Mouse (Mus musculus) stomach, postnatal 0 days (tissue): ENCODE data around the gene Megf11. TPM values are rescaled to one million over a fixed set of nuclear protein-coding genes. Genes with fewer than 3 reads are reported as not detected.

ENCODE experiments used
- ATAC-seq: fragments of 200-750 bp; cut with Nextera tagmentation; 2 replicates; pipeline ENCODE4 v1.8.0; 2017; ENCODE audit not compliant: low FRiP score, low TSS enrichment
- DNase-seq: peaks from one replicate; pipeline ENCODE4 v3.0.0-alpha.2; 2016; ENCODE audit warnings: low spot score
- H3K27ac ChIP-seq: fragments of 300-500 bp; sonication (generic); replicated peaks from 2 replicates; pipeline ENCODE4 v1.5.1; 2014; ENCODE audit warnings: mild to moderate bottlenecking, control low read depth
- H3K27me3 ChIP-seq: fragments of 300-500 bp; sonication (generic); 2 replicates; pipeline ENCODE4 v1.6.1; 2014; ENCODE audit warnings: low read length; ENCODE audit not compliant: control insufficient read depth, insufficient read depth
- H3K36me3 ChIP-seq: fragments of 300-500 bp; sonication (generic); 2 replicates; pipeline ENCODE4 v1.6.1; 2014; ENCODE audit warnings: low read length, mixed read lengths; ENCODE audit not compliant: control insufficient read depth, insufficient read depth
- H3K4me1 ChIP-seq: fragments of 300-500 bp; sonication (generic); replicated peaks from 2 replicates; pipeline ENCODE4 v1.6.1; 2014; ENCODE audit warnings: antibody characterized with exemption; ENCODE audit not compliant: control insufficient read depth, insufficient read depth
- H3K4me2 ChIP-seq: fragments of 300-500 bp; sonication (generic); replicated peaks from 2 replicates; pipeline ENCODE4 v1.6.1; 2014; ENCODE audit warnings: low read depth, mild to moderate bottlenecking, control low read depth, moderate library complexity
- H3K4me3 ChIP-seq: fragments of 300-500 bp; sonication (generic); 2 replicates; pipeline ENCODE4 v1.5.1; 2014; ENCODE audit warnings: low read depth, low read length, control low read depth
- H3K9ac ChIP-seq: fragments of 300-500 bp; sonication (generic); 2 replicates; pipeline ENCODE4 v1.6.1; 2014; ENCODE audit warnings: mild to moderate bottlenecking, low read length, control low read depth, mixed read lengths
- H3K9me3 ChIP-seq: fragments of 300-500 bp; sonication (generic); 2 replicates; pipeline ENCODE4 v1.6.1; 2016; ENCODE audit warnings: low read length; ENCODE audit not compliant: control insufficient read depth
- CTCF ChIP-seq: IDR thresholded peaks from 2 replicates; pipeline ENCODE4 v1.5.1; 2016; ENCODE audit warnings: antibody characterized with exemption, low read depth, mild to moderate bottlenecking, moderate library complexity
- EP300 ChIP-seq: optimal IDR thresholded peaks from 2 replicates; pipeline ENCODE3; 2016; ENCODE audit warnings: antibody characterized with exemption
- WGBS: fragments of 180-500 bp; shearing (Covaris S2); extraction: QIAGEN DNeasy Blood & Tissue Kit; methylation state at CpG from one replicate; pipeline ENCODE4 v1.1.7; 2014; 5-methylcytosine and 5-hydroxymethylcytosine counted together
- polyA plus RNA-seq: library from polyadenylated mRNA; unstranded; fragments of >200 nt; fragmentation: Nextera tagmentation; extraction: Ambion mirVana; gene quantifications from 2 replicates; pipeline ENCODE4 v1.2.1, GENCODE M21; 2015

The Megf11 gene
- polyA plus RNA-seq, 1 experiment from 2014 or later = 0.46 TPM

DNA sequence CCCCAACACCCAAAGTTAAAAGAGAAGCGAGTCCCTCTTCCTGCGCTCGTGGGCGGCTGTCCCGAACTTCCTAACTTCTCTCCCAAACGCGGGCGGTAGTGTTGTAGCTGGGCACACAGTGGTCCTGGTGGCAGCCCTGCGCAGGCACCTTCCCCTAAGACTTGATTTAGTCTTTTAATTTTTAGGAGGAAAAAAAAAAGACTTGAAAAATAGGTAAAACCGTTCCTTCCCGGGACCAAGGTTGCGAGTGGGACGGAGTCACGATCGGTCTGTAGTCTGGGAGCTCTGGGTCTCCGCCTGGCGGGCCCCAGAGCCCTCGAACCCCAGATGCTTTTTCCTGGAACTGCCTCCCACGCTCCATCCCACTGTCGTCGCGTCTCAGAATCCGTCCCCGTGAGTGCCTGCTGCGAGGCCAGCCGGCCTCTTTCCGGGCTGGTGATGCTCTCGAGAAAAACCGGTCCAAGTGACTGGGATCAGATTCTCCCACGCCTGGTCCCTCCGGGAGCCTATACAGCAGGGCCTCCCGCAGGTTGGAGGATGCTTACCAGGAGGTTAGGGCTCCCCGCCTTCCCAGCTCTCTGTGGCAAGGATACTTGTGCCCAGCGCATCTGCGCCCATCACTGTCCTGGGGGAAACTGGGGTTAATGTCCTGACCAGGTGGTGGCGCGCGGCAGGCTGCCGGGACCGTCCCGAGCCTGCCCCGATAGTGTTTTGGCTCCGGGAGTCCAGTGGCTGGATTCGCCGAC, 1.2 kb downstream of the Megf11 start:
- Histone ChIP-seq H3K36me3 (no peaks in the 10 kb centered on the region), H3K9ac (no peak overlapping the region), H3K27ac (no peak overlapping the region), H3K27me3 (peaks cover 6% of the 10 kb centered on the region; the same call in 1 of the 2 replicates), H3K4me2 (peak overlapping the region; percentile 95), H3K4me1 (0 out of 2 replicates have a peak, but pooled peaks cover 2% of the 10 kb centered on the region), H3K9me3 (no peaks in the 10 kb centered on the region), H3K4me3 (peak overlapping the region; percentile 47)
- DNase-seq (no peak), ATAC-seq (no peak)
- 2% methylated on average over 45 of the region's 45 CpGs for WGBS
- no peak for TF ChIP-seq EP300
- TF ChIP-seq CTCF = peak; percentile 34; the same call in 1 of the 2 replicates

DNA sequence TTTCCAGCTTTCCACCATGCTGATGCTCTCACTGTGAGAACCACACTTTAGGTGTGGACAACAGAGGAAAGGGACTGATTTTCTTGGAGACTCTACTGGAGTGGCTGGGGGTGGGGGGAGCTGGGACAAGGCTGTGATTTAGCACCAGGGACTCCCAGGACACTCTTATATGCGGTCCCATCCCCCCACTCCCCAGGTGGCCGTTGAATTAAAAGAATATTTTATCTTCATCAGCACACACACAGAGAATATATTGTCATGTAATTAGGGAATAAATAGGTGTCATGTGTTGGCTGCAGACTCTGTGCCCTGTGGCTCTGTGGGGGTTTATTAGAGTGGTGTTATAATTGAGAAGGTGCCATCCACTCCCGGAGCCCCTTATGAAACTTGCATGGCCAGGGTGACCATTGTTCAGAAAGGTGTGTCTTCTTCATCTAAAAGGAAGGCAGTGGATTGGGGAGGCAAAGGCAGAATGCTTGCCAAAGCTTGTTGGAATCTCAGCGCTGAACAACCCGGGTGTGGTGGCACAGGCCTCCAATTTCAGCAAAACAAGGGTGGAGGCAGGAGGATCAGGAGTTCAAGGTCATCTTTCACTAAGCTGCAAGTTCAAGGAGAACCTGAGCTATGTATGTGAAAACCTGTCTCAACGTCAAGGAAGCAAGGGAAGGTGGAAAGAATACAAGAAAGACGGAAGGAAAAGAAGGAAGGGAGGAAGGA, 4.3 kb downstream of the Megf11 start:
- no peak for ATAC-seq
- H3K9ac ChIP-seq = no peak overlapping the region
- 0 out of 2 replicates have a peak, but pooled peaks cover 2% of the 10 kb centered on the region for H3K4me1 ChIP-seq
- H3K27ac ChIP-seq = no peak overlapping the region
- no peak for DNase-seq
- 58% methylated on average over 7 of the region's 7 CpGs for WGBS
- 0 out of 2 replicates have a peak, but pooled peaks cover 3% of the 10 kb centered on the region for H3K27me3 ChIP-seq
- H3K4me2 ChIP-seq = no peak overlapping the region
- H3K36me3 ChIP-seq = no peaks in the 10 kb centered on the region
- H3K4me3 ChIP-seq = no peak overlapping the region
- H3K9me3 ChIP-seq = no peaks in the 10 kb centered on the region
- TF ChIP-seq CTCF = no peak
- no peak for TF ChIP-seq EP300

DNA sequence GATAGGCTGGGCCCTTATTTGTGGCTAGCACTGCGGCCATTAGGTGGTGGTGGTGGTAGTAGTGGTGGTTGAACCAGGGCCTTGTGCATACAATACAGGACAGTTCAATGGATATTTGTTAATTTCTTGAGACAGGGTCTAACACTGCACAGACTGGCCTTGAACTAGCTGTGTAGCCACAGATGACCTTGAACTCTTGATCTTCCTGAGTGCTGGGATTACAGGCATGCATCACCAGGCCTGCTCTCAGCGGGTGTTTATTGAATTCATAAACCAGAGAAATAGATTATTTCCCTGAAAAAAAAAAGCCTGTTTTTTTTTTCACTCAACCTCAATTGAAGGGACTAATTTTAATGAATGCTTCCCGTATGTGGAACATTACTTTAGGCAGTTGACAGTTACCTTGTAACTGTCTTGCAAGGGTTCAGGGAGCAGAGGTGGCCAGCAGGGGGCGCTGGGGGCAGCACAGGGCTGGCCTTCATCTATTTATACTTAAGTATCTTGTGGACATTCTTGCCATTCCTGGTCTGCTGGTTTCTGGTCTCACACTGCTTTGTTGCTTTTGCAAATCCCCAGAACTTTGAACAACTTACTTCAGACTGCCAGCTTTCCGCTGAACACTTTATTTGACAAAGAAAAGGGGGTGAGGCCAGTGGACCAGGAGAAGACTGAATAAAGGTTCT, 8.6 kb downstream of the Megf11 start:
- no peak overlapping the region for H3K9ac ChIP-seq
- 40% methylated on average over 5 of the region's 5 CpGs for WGBS
- H3K36me3 ChIP-seq = no peaks in the 10 kb centered on the region
- no peak for TF ChIP-seq EP300
- TF ChIP-seq CTCF = peak; percentile 84
- H3K4me2 ChIP-seq = no peak overlapping the region
- DNase-seq = peak; percentile 77
- H3K9me3 ChIP-seq = no peaks in the 10 kb centered on the region
- no peak overlapping the region for H3K4me3 ChIP-seq
- no peak overlapping the region for H3K27ac ChIP-seq
- ATAC-seq = no peak
- H3K4me1 ChIP-seq = no peaks in the 10 kb centered on the region
- no peaks in the 10 kb centered on the region for H3K27me3 ChIP-seq

GRCm38 (mm10) chr9:64395238-64395920, 10.0 kb downstream of the Megf11 start:
- H3K36me3 ChIP-seq = no peaks in the 10 kb centered on the region
- no peak overlapping the region for H3K4me2 ChIP-seq
- no peak overlapping the region for H3K9ac ChIP-seq
- TF ChIP-seq EP300 (no peak), CTCF (no peak)
- WGBS = 62% methylated on average over 7 of the region's 7 CpGs
- no peak overlapping the region for H3K27ac ChIP-seq
- ATAC-seq (no peak), DNase-seq (no peak)
- no peaks in the 10 kb centered on the region for H3K27me3 ChIP-seq
- H3K4me1 ChIP-seq = no peaks in the 10 kb centered on the region
- H3K9me3 ChIP-seq = no peaks in the 10 kb centered on the region
- H3K4me3 ChIP-seq = no peak overlapping the region

DNA sequence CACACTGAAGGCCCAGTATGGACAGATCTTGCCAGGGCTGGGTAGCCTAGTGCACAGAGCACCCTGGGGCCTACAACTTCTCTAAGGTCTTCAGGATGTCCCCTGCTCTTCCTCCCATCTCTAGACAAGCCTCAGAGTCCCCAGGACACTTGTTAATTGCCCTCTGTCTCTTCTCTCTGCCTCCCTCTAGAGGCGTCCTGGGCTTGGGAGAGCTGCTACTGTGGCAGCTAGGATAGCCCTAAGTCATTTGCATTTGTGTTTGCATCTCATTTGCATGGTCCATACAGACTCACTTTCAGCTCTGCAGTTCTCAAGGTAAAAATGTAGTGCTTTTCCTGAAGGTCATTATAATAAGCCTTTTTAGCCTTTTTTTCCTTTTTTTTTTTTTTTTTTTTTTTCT, 11.7 kb downstream of the Megf11 start:
- WGBS = 25% methylated on average over 1 of the region's 1 CpGs
- ATAC-seq (no peak), DNase-seq (peak; percentile 35)
- no peak overlapping the region for H3K9ac ChIP-seq
- H3K4me3 ChIP-seq = no peak overlapping the region
- no peak for TF ChIP-seq EP300
- TF ChIP-seq CTCF = peak; percentile 69
- no peaks in the 10 kb centered on the region for H3K36me3 ChIP-seq
- no peaks in the 10 kb centered on the region for H3K9me3 ChIP-seq
- H3K4me2 ChIP-seq = no peak overlapping the region
- H3K4me1 ChIP-seq = no peaks in the 10 kb centered on the region
- H3K27ac ChIP-seq = no peak overlapping the region
- no peaks in the 10 kb centered on the region for H3K27me3 ChIP-seq
